In genomic region chr2:73527956-73528355, GRCm38 (mm10) we compare ENCODE assay signal across 9 mouse cellular contexts. TPM values are rescaled to one million over a fixed set of nuclear protein-coding genes. Genes with fewer than 3 reads are reported as not detected.
A peak's percentile ranks its signal among the peaks of the same experiment; 100 is the strongest.
DNase-seq lines count a peak whose midpoint lies in the region; ATAC-seq lines count a peak whose summit lies in the region.
"Had no signal": no experiment of that assay in that cellular context is flagged by ENCODE, and none has a peak within 500 bp of the region (broad histone marks: within the 10 kb centered on the region; RNA-seq: fewer than 3 reads in every experiment).

No protein-coding gene starts in this region.

- H3K9me3 ChIP-seq in kidney, embryonic 14.5 days (ENCODE audit: control insufficient read depth, low read length), result no peaks in the 10 kb centered on the region
- no peaks in the 10 kb centered on the region for H3K9me3 ChIP-seq in embryonic facial prominence, embryonic 10.5 days
- no peaks in the 10 kb centered on the region for H3K9me3 ChIP-seq in hindbrain, embryonic 12.5 days (replicated peaks)
- no peaks in the 10 kb centered on the region for H3K9me3 ChIP-seq in midbrain, embryonic 13.5 days

- H3K36me3 ChIP-seq in kidney, embryonic 14.5 days (ENCODE audit: control insufficient read depth, insufficient read depth, low read length), result no peaks in the 10 kb centered on the region
- H3K36me3 ChIP-seq in embryonic facial prominence, embryonic 10.5 days (replicated peaks), result peaks cover 7% of the 10 kb centered on the region; the same call in 1 of the 2 replicates
- H3K36me3 ChIP-seq in hindbrain, embryonic 12.5 days, result no peaks in the 10 kb centered on the region
- no peaks in the 10 kb centered on the region for H3K36me3 ChIP-seq in midbrain, embryonic 13.5 days

- 88% methylated on average over 11 of the region's 11 CpGs for WGBS in kidney, embryonic 14.5 days
- 80% methylated on average over 11 of the region's 11 CpGs for WGBS in embryonic facial prominence, embryonic 10.5 days
- 84% methylated on average over 11 of the region's 11 CpGs for whole genome bisulfite sequencing in hindbrain, embryonic 12.5 days
- 86% methylated on average over 11 of the region's 11 CpGs for WGBS in midbrain, embryonic 13.5 days

- no peak for DNase-seq in kidney, adult 11 months
- no peak for DNase-seq in embryonic facial prominence, embryonic 10.5 days (ENCODE audit: low spot score)
- DNase-seq in cerebellum, postnatal 10 days, result no peak
- DNase-seq in urinary bladder, postnatal 14 days (ENCODE audit: low spot score), result no peak
- DNase-seq: thymus, postnatal 4 days had no signal

- peak overlapping the region; percentile 76; the same call in 1 of the 2 replicates for H3K4me3 ChIP-seq in kidney, embryonic 14.5 days (ENCODE audit: low read length)
- H3K4me3 ChIP-seq in embryonic facial prominence, embryonic 10.5 days, result peak overlapping the region; percentile 97
- H3K4me3 ChIP-seq in hindbrain, embryonic 12.5 days, result peak overlapping the region; percentile 65; the same call in 1 of the 2 replicates
- no peak overlapping the region for H3K4me3 ChIP-seq in midbrain, embryonic 13.5 days (replicated peaks)

- H3K4me1 ChIP-seq in kidney, embryonic 14.5 days (ENCODE audit: control insufficient read depth, insufficient read depth, low read length), result peaks cover 4% of the 10 kb centered on the region; the same call in 1 of the 2 replicates
- peaks cover 52% of the 10 kb centered on the region for H3K4me1 ChIP-seq in embryonic facial prominence, embryonic 10.5 days
- H3K4me1 ChIP-seq in hindbrain, embryonic 12.5 days, result peaks cover 18% of the 10 kb centered on the region
- peaks cover 17% of the 10 kb centered on the region for H3K4me1 ChIP-seq in midbrain, embryonic 13.5 days (replicated peaks)

- peak overlapping the region; percentile 28; the same call in 1 of the 2 replicates for H3K9ac ChIP-seq in kidney, embryonic 14.5 days (ENCODE audit: low read depth, low read length)
- H3K9ac ChIP-seq in hindbrain, embryonic 12.5 days, result no peak overlapping the region
- H3K9ac ChIP-seq in midbrain, embryonic 13.5 days (replicated peaks), result no peak overlapping the region

- H3K4me2 ChIP-seq in kidney, embryonic 14.5 days (replicated peaks; ENCODE audit: low read depth, low read length), result peak overlapping the region; percentile 85
- H3K4me2 ChIP-seq in hindbrain, embryonic 12.5 days (replicated peaks), result peak overlapping the region; percentile 69
- H3K4me2 ChIP-seq in midbrain, embryonic 13.5 days (replicated peaks), result peak overlapping the region; percentile 95

- no peak overlapping the region for H3K27ac ChIP-seq in kidney, embryonic 14.5 days (ENCODE audit: low read depth, low read length)
- H3K27ac ChIP-seq in embryonic facial prominence, embryonic 10.5 days (replicated peaks), result peak overlapping the region; percentile 51
- H3K27ac ChIP-seq in hindbrain, embryonic 12.5 days, result no peak overlapping the region
- H3K27ac ChIP-seq in midbrain, embryonic 13.5 days, result no peak overlapping the region

- no peaks in the 10 kb centered on the region for H3K27me3 ChIP-seq in kidney, embryonic 14.5 days (ENCODE audit: control insufficient read depth, insufficient read depth, low read length)
- H3K27me3 ChIP-seq in embryonic facial prominence, embryonic 10.5 days (replicated peaks; ENCODE audit: low read depth, poor library complexity, severe bottlenecking), result no peaks in the 10 kb centered on the region
- H3K27me3 ChIP-seq in hindbrain, embryonic 12.5 days, result no peaks in the 10 kb centered on the region
- peaks cover 3% of the 10 kb centered on the region for H3K27me3 ChIP-seq in midbrain, embryonic 13.5 days

- ATAC-seq in kidney, embryonic 14.5 days (ENCODE audit: low FRiP score, low TSS enrichment), result no peak
- no peak for ATAC-seq in hindbrain, embryonic 12.5 days (ENCODE audit: low FRiP score)
- no peak for ATAC-seq in midbrain, embryonic 13.5 days
- ATAC-seq in CD4-positive, CD25-positive, alpha-beta regulatory T cell, adult 4 months, result no peak

RNA-seq across cellular contexts. Expression of gene Wipf1, which starts 1.6 kb away (rescaled TPM):
- polyA plus RNA-seq in kidney, embryonic 14.5 days (2014; fragmentation: Nextera tagmentation; extraction: Ambion mirVana), result 8.3 and 12.9 TPM in 2 replicates
- 12.0 and 12.7 TPM in 2 replicates for polyA plus RNA-seq in embryonic facial prominence, embryonic 10.5 days (2016; fragmentation: Nextera tagmentation; extraction: Ambion mirVana)
- 7.3 and 8.7 TPM in 2 replicates for polyA plus RNA-seq in hindbrain, embryonic 12.5 days (2016; fragmentation: Nextera tagmentation; extraction: Ambion mirVana)
- 2.0 and 2.5 TPM in 2 replicates for polyA plus RNA-seq in midbrain, embryonic 13.5 days (2015; fragmentation: Nextera tagmentation; extraction: Ambion mirVana)
- 10 to 100 TPM; 54.2 to 66.6 TPM for polyA plus RNA-seq in CD4-positive, CD25-positive, alpha-beta regulatory T cell, adult 4 months (2017; shearing (Covaris generic))

RNA-seq across cellular contexts. Expression of gene Chrna1, which starts 52.2 kb away (rescaled TPM):
- 0.35 and 0.86 TPM in 2 replicates for polyA plus RNA-seq in kidney, embryonic 14.5 days (2014; fragmentation: Nextera tagmentation; extraction: Ambion mirVana)
- 0.64 and 0.80 TPM in 2 replicates for polyA plus RNA-seq in embryonic facial prominence, embryonic 10.5 days (2016; fragmentation: Nextera tagmentation; extraction: Ambion mirVana)
- 0.74 and 2.3 TPM in 2 replicates for polyA plus RNA-seq in hindbrain, embryonic 12.5 days (2016; fragmentation: Nextera tagmentation; extraction: Ambion mirVana)
- 0.12 TPM in 2 replicates for polyA plus RNA-seq in midbrain, embryonic 13.5 days (2015; fragmentation: Nextera tagmentation; extraction: Ambion mirVana)
- not detected for polyA plus RNA-seq in CD4-positive, CD25-positive, alpha-beta regulatory T cell, adult 4 months (2017; shearing (Covaris generic))
